Mouse (Mus musculus) lung, postnatal 4 days (tissue): ENCODE results near the gene Spocd1.
A peak's percentile ranks its signal among the peaks of the same experiment; 100 is the strongest.

Experiments used
- DNase-seq, 2 experiments: peaks; one replicate each; pipeline ENCODE4 v3.0.0; 2021

Spocd1 gene

GRCm38 (mm10) chr4:129978227-129978626, 49.2 kb downstream of the Spocd1 start:
- no peak for DNase-seq

GRCm38 (mm10) chr4:129978930-129979329, 49.9 kb downstream of the Spocd1 start:
- DNase-seq, result no peak

DNA sequence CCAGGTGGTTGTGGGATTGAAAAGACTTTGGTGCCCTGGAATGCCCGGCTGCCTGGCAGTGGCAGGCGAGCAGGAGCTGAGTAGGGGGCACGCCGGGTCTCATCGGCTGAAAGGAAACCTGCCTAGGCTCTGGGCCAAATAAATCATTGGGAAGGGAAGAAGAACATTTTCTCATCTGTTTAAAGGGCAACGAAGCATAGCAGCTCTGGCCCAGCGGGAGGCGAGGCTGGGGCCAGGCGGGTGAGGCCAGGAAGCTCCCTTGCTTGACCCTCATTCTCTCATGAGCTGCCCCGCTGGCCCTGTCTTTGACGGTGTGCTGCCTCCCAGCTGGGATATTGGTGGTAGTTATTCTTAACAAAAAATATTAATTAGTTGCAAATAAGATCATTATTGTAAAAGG, 52.6 kb downstream of the Spocd1 start:
- no peak for DNase-seq

DNA sequence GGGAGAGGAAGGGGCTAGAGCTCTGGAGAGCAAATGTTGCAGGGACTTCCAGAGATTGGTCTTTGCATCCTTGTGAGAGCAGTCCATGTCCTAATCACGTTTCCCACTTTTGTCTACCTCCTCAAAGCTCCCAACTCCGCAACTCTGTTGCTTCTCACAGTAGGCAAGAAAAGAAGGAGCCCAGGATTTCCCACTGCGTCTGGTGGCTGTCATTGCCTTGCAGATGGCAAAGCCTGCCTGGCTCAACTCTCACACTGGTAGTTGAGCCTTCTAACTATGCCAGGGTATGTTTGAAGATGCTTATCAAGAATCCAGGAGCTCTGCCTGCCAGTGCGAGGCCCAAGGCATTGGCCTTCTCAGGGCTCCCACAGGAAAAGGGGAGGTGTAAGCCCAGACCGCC, 54.0 kb downstream of the Spocd1 start:
- no peak for DNase-seq

- DNase-seq, result peak; percentile 73
Measured at GRCm38 (mm10) chr4:129983764-129984420, 54.8 kb downstream of the Spocd1 start.

DNA sequence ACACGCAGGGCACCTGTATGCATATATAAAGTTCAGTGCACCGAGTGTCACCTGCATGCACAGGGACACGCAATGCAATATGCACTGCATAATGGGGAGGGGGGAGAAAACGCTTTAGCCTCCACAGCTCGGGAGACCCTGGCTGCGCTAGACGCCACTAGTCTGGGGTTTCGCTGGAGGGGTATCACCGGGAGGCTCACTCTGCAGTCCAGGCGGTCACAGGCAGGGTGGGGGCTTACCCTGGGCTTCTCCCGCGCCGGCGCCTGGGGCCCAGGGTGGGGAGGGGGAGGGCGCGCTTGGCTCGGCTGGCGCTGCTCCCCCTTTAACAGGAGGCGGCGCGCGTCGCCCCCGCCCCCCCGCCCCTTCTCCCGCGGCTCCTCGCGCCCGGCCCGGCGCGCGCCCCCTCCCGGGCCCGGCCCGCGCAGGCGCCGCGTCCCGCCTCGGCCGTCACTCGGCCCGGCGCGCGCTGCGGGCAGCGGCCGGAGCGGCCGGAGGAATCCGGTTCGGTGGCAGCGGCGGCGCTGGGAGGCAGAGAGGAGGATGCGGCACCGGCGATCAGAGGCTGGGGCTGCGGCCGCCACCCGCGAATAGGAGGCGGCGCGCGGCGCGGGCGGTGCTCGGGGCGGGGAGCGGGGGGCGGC, 55.5 kb downstream of the Spocd1 start, which contains the start of gene Adgrb2:
Gene Adgrb2, plus strand, starts transcription at position 450 of the 641 bp plus-strand sequence.
- DNase-seq, result peak; percentile 25 to 41

GRCm38 (mm10) chr4:129985161-129985670, 56.2 kb downstream of the Spocd1 start:
- DNase-seq, result peak in 1 of 2 experiments; percentile 15

DNA sequence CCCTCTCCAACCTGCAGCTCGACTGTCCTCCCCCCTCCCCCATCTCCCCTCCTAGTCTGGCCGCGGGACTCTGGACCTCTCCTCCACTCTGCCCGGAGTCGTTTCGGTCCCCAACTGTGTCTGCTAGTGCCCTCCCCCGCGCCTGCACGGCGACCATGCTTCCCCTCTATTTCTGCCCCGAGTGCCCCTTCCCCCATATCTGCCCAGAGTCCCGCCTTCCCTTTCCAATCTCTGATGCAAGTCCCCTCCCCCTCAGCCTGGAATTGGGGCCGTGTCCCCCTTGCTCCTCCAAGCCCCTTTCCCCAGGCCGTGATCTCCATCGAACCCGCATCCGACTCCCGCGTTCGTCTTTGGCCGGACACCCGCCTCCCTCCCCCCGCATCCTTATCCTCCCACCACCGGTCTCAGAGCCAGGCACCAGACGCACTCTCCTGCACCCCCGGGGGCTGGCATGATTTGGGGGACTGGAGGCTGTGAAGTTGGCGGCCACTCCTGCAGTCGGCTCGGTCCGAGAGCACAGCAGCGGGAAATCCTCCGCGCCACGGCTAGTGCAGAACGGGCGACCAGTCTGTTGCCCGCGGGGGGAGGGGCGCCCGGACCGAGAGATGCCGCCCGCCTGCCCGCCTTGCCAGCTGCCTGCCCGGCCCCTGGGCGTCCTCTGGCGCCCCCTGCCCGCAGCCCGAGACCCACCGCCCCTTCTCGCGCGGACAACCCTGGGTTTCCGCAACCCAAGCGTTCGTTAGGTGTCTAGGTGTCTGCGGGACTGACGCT, 56.8 kb downstream of the Spocd1 start:
- peak; percentile 65 to 70 for DNase-seq

- peak; percentile 55 to 68 for DNase-seq
Measured at GRCm38 (mm10) chr4:129987825-129988504, 58.9 kb downstream of the Spocd1 start.

GRCm38 (mm10) chr4:129989925-129990324, 60.9 kb downstream of the Spocd1 start:
- DNase-seq, result no peak

GRCm38 (mm10) chr4:129992720-129993119, 63.7 kb downstream of the Spocd1 start:
- DNase-seq, result no peak

DNA sequence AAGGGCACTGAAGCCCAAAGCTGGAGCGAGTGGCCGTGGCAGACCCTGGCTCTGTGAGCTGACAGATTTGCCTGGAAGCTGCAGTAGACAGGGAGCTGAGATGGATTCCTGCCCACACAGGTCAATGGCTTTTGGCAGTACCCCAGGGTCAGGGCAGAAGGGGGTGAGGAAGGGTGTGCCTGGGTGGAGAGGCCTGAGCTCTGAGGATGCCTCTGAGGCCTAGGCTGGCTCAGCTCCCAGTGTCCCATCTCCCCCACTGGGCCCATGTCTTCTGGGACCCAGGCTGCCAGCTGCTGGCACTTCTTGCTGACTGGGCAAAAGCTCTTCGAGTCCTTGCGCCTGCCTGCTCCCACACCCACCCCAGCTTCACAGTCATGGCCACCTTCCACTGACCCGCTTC, 64.2 kb downstream of the Spocd1 start:
- no peak for DNase-seq

DNA sequence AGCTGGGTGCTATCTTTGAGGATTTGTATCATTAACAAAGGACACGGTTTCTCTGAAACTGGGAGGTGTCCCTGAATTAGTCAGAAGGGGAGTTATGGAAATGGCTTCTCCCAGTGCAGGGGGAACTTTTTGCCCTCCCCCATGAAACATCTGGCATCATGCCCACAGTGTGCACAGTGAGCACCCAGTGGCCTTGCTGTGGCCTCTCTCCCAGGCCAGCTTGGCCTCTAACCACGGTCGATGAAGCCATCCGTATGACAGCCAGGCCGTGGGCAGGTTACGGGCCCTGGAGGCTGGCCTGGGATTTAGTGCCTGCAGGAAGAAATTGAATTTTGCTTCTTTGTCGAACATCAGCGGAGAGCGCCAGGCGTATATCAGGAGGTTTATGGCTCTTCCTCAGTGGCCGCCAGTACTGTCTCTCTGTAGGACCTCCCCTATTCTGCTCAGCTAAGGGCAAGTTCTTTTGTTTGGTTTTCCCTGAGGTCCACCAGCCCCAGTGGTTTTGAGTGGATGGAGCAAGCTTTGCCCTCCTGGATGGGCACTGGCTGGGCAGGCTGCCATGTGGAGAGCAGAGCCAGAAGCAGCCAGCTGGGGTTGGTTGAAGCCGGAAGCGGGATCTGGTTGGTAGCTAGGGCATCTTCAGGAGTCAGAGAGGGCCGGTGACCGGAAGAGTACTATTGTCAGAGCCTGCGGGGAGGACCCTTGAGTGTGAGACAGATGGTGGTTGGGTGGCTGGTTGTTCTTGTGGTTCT, 65.1 kb downstream of the Spocd1 start:
- no peak for DNase-seq

- no peak for DNase-seq
Measured at GRCm38 (mm10) chr4:129994728-129995127, 65.7 kb downstream of the Spocd1 start.

DNA sequence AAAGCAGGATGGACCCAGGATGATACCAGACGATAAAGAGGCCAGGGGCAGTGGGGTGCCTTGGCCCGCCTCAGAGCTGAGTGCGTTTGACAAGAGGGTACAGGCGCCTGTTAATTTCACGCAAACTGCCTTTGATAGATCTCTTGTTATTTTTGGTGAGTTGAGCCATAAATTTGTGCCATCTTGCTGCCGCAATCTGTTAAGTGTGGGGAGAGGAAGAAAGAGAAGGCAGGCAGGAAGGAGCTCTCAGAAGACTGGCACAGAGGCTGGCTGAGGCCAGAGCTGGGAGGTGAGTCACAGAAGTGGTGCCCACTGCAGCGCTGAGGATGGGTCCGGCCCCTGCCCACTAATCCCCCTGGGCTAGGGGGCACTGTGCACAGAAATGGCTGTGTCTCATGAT, 66.2 kb downstream of the Spocd1 start:
- no peak for DNase-seq

DNA sequence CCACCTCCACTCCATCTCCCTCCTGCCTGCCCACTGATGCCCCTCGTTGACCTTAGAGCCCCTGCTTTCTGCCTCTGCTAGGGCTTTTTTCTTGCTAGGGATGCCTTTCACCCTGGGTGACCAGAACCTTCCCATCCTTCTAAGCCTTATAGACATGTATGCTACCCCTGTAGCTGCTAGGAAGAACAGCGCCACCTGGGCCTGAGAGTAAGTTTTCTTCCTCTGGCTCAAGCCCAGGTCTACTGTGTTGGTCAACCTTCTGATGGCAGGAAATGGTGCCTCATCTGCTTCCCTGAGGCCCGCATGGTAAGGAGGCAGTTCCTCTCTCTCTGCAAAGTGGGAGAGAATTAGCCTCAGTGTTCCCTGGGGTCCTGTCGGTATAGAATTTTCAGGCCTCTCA, 67.0 kb downstream of the Spocd1 start:
- DNase-seq, result no peak

- no peak for DNase-seq
Measured at GRCm38 (mm10) chr4:129998124-129998523, 69.1 kb downstream of the Spocd1 start.

GRCm38 (mm10) chr4:130001710-130002109, 72.7 kb downstream of the Spocd1 start:
- no peak for DNase-seq

DNA sequence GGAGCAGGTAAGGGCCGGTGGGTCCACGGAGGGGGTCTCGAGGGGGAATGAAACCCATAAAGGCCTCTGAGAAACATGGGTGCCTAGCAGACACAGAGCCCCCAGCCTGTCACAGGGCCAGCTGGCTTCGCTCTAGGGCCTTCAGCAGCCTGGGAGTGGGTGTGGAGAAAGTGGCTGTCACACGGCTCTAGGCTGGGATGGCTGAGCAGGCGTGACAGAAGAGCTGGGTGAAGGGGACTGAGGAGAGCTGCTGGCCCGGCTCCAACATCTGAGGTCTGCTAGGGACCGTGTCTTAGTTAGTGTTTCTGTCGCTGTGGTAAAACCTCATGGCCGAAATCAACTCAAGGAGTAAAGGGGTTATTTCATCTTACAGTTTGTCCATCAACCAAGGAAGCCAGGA, 73.1 kb downstream of the Spocd1 start:
- DNase-seq, result peak; percentile 18 to 56

DNA sequence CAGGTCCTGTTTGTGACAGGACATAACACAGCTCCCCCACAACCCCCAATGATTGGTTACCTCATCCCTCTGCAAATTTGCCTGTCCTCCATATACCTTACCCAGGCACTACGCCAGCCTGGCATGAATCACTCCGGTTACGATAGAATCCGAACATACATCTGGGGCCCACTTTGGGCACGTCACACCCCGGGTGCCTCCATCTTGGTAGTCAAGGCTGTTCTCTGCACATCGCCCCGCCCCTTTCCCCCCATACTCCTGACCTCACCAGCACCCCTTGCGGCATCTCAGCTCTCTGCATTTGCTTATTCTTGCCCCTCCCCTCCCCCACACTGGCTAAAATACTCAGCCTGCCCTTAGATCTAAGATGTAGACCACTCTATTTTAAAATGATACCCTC, 76.5 kb downstream of the Spocd1 start:
- DNase-seq, result peak in 1 of 2 experiments; percentile 19

DNA sequence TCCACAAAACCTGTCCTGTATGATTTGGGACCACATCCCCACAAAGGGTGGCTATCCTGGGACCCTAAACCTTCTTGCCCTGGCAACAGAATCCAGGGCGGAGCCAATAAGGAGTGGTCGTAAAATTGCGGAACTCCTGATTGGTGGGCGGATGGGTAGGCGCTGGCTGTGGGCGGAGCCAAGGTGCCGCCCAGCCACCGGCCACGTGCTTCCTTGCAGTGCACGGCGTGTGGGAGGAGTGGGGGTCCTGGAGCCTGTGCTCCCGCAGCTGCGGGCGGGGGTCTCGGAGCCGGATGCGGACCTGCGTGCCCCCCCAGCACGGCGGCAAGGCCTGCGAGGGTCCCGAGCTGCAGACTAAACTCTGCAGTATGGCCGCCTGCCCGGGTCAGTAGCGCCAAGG, 77.5 kb downstream of the Spocd1 start:
- DNase-seq, result peak in 1 of 2 experiments; percentile 22
